ENCODE assay signal across 20 mouse cellular contexts in the genomic region with DNA sequence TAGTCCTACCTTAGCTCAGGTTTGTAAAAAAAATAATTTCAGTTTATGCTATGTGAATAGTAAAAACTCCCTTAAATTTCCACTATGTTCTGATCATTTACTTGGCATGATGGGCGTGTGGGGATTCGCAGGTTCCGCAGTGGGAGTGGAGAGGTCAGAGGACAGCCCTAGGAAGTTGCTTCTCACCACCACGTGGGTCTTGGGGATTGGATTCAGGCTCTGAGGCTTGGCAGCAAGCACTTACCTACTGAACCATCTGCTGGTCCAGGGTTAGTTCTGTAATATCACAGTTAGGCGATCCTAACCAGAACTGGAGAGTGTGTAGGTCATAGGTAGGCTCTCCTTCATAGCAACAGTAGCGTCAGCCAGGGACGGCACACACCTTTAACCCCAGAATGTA. TPM values are rescaled to one million over a fixed set of nuclear protein-coding genes. Genes with fewer than 3 reads are reported as not detected.
DNase-seq lines count a peak whose midpoint lies in the region; ATAC-seq and TF ChIP-seq lines count a peak whose summit lies in the region.
"Had no signal": no experiment of that assay in that cellular context is flagged by ENCODE, and none has a peak within 500 bp of the region (broad histone marks: within the 10 kb centered on the region; RNA-seq: fewer than 3 reads in every experiment).

No protein-coding gene starts in this region.

- H3K27me3 ChIP-seq in kidney, embryonic 16.5 days (ENCODE audit: insufficient read depth, low read length), result peaks cover 10% of the 10 kb centered on the region; the same call in 1 of the 2 replicates
- 0 out of 2 replicates have a peak, but pooled peaks cover 3% of the 10 kb centered on the region for H3K27me3 ChIP-seq in kidney, postnatal 0 days (ENCODE audit: insufficient read depth, low read length)

- no peak overlapping the region for H3K4me3 ChIP-seq in kidney, embryonic 16.5 days (ENCODE audit: low read length)
- H3K4me3 ChIP-seq in kidney, postnatal 0 days (replicated peaks; ENCODE audit: low read depth, low read length), result no peak overlapping the region
- H3K4me3 ChIP-seq: embryonic facial prominence, embryonic 13.5 days; embryonic facial prominence, embryonic 15.5 days; erythroblast, embryonic 14.5 days; forebrain, embryonic 10.5 days; forebrain, embryonic 12.5 days had no signal

- no peak overlapping the region for H3K27ac ChIP-seq in kidney, embryonic 16.5 days (ENCODE audit: low read length)
- peak overlapping the region; percentile 42; the same call in 1 of the 2 replicates for H3K27ac ChIP-seq in kidney, postnatal 0 days
- H3K27ac ChIP-seq: embryonic facial prominence, embryonic 13.5 days; embryonic facial prominence, embryonic 15.5 days; forebrain, embryonic 10.5 days; forebrain, embryonic 12.5 days had no signal

- H3K9me3 ChIP-seq in kidney, embryonic 16.5 days (ENCODE audit: low read length), result no peaks in the 10 kb centered on the region
- no peaks in the 10 kb centered on the region for H3K9me3 ChIP-seq in kidney, postnatal 0 days (replicated peaks; ENCODE audit: low read length)
- H3K9me3 ChIP-seq: embryonic facial prominence, embryonic 13.5 days; embryonic facial prominence, embryonic 15.5 days; forebrain, embryonic 10.5 days; forebrain, embryonic 12.5 days had no signal

- H3K36me3 ChIP-seq in kidney, embryonic 16.5 days (ENCODE audit: insufficient read depth, low read length), result no peaks in the 10 kb centered on the region
- H3K36me3 ChIP-seq in kidney, postnatal 0 days (ENCODE audit: insufficient read depth, low read length), result 0 out of 2 replicates have a peak, but pooled peaks cover 2% of the 10 kb centered on the region
- H3K36me3 ChIP-seq: embryonic facial prominence, embryonic 13.5 days; embryonic facial prominence, embryonic 15.5 days had no signal

- H3K4me1 ChIP-seq in kidney, embryonic 16.5 days (ENCODE audit: insufficient read depth, low read length), result peaks cover 28% of the 10 kb centered on the region
- H3K4me1 ChIP-seq in kidney, postnatal 0 days (replicated peaks; ENCODE audit: insufficient read depth, low read length), result 0 out of 2 replicates have a peak, but pooled peaks cover 10% of the 10 kb centered on the region

- WGBS in kidney, embryonic 16.5 days, result 90% methylated on average over 7 of the region's 7 CpGs
- WGBS in kidney, postnatal 0 days, result 79% methylated on average over 7 of the region's 7 CpGs

- ATAC-seq in kidney, embryonic 16.5 days (ENCODE audit: low FRiP score, low TSS enrichment), result no peak
- ATAC-seq in kidney, postnatal 0 days (replicated peaks; ENCODE audit: low FRiP score, low read depth), result no peak
- ATAC-seq: forebrain, embryonic 14.5 days; forebrain, embryonic 16.5 days had no signal

- H3K9ac ChIP-seq in kidney, embryonic 16.5 days (replicated peaks; ENCODE audit: low read length), result no peak overlapping the region
- no peak overlapping the region for H3K9ac ChIP-seq in kidney, postnatal 0 days (ENCODE audit: low read depth, low read length)
- H3K9ac ChIP-seq: embryonic facial prominence, embryonic 13.5 days; embryonic facial prominence, embryonic 15.5 days; forebrain, embryonic 12.5 days had no signal

- DNase-seq in kidney, adult 11 months, result peak; percentile 53
- DNase-seq in kidney, postnatal 0 days (ENCODE audit: low spot score), result no peak
- DNase-seq in kidney, adult 9 months, result no peak
- DNase-seq: adrenal gland, adult 2 months; adrenal gland, postnatal 10 days; adrenal gland, postnatal 25 days; cerebellum, adult 11 months; cerebellum, adult 18-20 months; cerebellum, adult 8-10 months; cerebellum, adult 9-11 months; cerebellum, postnatal 36 days; embryo, embryonic 11 days had no signal

- TF ChIP-seq CTCF in kidney, postnatal 0 days (IDR thresholded peaks at IDR 0.05; ENCODE audit: low read depth), result no peak

- H3K4me2 ChIP-seq in kidney, embryonic 16.5 days (replicated peaks; ENCODE audit: low read depth, low read length), result no peak overlapping the region
- H3K4me2 ChIP-seq in kidney, postnatal 0 days (ENCODE audit: low read length), result peak overlapping the region; percentile 21
- H3K4me2 ChIP-seq: embryonic facial prominence, embryonic 13.5 days; embryonic facial prominence, embryonic 15.5 days; forebrain, embryonic 12.5 days had no signal

RNA-seq across cellular contexts. Expression of gene Pard6b, which starts 3.4 kb away (rescaled TPM):
- 20.0 and 23.9 TPM in 2 replicates for polyA plus RNA-seq in kidney, embryonic 16.5 days (2015; fragmentation: Nextera tagmentation; extraction: Ambion mirVana)
- 28.6 and 29.6 TPM in 2 replicates for polyA plus RNA-seq in kidney, postnatal 0 days (2015; fragmentation: Nextera tagmentation; extraction: Ambion mirVana)
